Mouse (Mus musculus) macrophage (primary cell): ENCODE measurements around the gene Gm7544. TPM values are rescaled to one million over a fixed set of nuclear protein-coding genes. Genes with fewer than 3 reads are reported as not detected.
"Not testable (repeated sequence)": the region's sequence is repeated elsewhere in the genome, so short reads cannot be mapped to it uniquely, and the experiment has no call there.

Experiments
- H3K27ac ChIP-seq: fragments of 350-480 bp; formaldehyde crosslinking; 2 replicates; pipeline ENCODE4 v1.9.0; 2021
- H3K36me3 ChIP-seq: fragments of 350-480 bp; formaldehyde crosslinking; 2 replicates; pipeline ENCODE4 v1.9.0; 2021; ENCODE audit errors: inconsistent target
- H3K4me3 ChIP-seq: fragments of 350-480 bp; formaldehyde crosslinking; 2 replicates; pipeline ENCODE4 v1.9.0; 2021; ENCODE audit errors: inconsistent target
- H3K79me2 ChIP-seq: fragments of 350-480 bp; formaldehyde crosslinking; 2 replicates; pipeline ENCODE4 v1.9.0; 2021; ENCODE audit errors: inconsistent target
- WGBS: methylation state at CpG from one replicate; pipeline ENCODE4 v1.1.7; 2026; ENCODE audit warnings: inconsistent platforms; ENCODE audit not compliant: missing documents; 5-methylcytosine and 5-hydroxymethylcytosine counted together
- polyA plus RNA-seq: library from polyadenylated mRNA; stranded (reverse); fragments of 250-400 nt; gene quantifications from 3 replicates; pipeline ENCODE4 v1.2.4, GENCODE M21; 2018; ENCODE audit warnings: inconsistent platforms

Gene Gm7544
- polyA plus RNA-seq, 1 experiment from 2014 or later: not detected

- H3K4me3 ChIP-seq: no peak within 1 kb of the TSS
- 86% methylated on average over 7 of the region's 11 CpGs for WGBS
- H3K79me2 ChIP-seq: no peaks in the 10 kb centered on the region
- no peak within 1 kb of the TSS for H3K27ac ChIP-seq
- H3K36me3 ChIP-seq: no peaks in the 10 kb centered on the region
These were observed 4.1 kb upstream of the Gm7544 start, which contains the start of gene Gm47955 for GRCm38 (mm10) chr1:82959870-82960385. Gene Gm47955 (plus strand): TSS chr1:82960286.

GRCm38 (mm10) chr1:82948601-82949000 lies 7.2 kb downstream of the Gm7544 start:
- H3K79me2 ChIP-seq: no peaks in the 10 kb centered on the region
- H3K27ac ChIP-seq: no peak overlapping the region
- H3K4me3 ChIP-seq: no peak overlapping the region
- 93% methylated on average over 2 of the region's 2 CpGs for whole genome bisulfite sequencing
- H3K36me3 ChIP-seq: no peaks in the 10 kb centered on the region

GRCm38 (mm10) chr1:82946029-82946428 lies 9.8 kb downstream of the Gm7544 start:
- WGBS: no CpG with 5 or more reads among the region's 2 CpGs
- H3K79me2 ChIP-seq, H3K27ac ChIP-seq, H3K36me3 ChIP-seq, H3K4me3 ChIP-seq: not testable (repeated sequence)

GRCm38 (mm10) chr1:82943295-82943694 lies 12.5 kb downstream of the Gm7544 start, which contains the start of gene A030003K21Rik:
Gene A030003K21Rik (minus strand): TSS chr1:82943388.
- H3K36me3 ChIP-seq, H3K27ac ChIP-seq, H3K79me2 ChIP-seq, H3K4me3 ChIP-seq: not testable (repeated sequence)
- no CpG with 5 or more reads among the region's 6 CpGs for WGBS

GRCm38 (mm10) chr1:82942505-82942904 lies 13.3 kb downstream of the Gm7544 start:
- H3K27ac ChIP-seq, H3K36me3 ChIP-seq, H3K4me3 ChIP-seq, H3K79me2 ChIP-seq: not testable (repeated sequence)
- 63% methylated on average over 1 of the region's 2 CpGs for WGBS

GRCm38 (mm10) chr1:82938666-82939065 lies 17.1 kb downstream of the Gm7544 start:
- H3K27ac ChIP-seq: no peak overlapping the region
- no peaks in the 10 kb centered on the region for H3K36me3 ChIP-seq
- WGBS: 94% methylated on average over 5 of the region's 5 CpGs
- no peaks in the 10 kb centered on the region for H3K79me2 ChIP-seq
- H3K4me3 ChIP-seq: no peak overlapping the region

- H3K36me3 ChIP-seq, H3K79me2 ChIP-seq, H3K4me3 ChIP-seq, H3K27ac ChIP-seq: not testable (repeated sequence)
- WGBS: no CpG with 5 or more reads among the region's 6 CpGs
These were observed 24.5 kb downstream of the Gm7544 start, which contains the start of gene Gm6217 for GRCm38 (mm10) chr1:82931326-82931725. Gene Gm6217 (minus strand): TSS chr1:82931399.

- not testable (repeated sequence) for H3K4me3 ChIP-seq, H3K27ac ChIP-seq, H3K79me2 ChIP-seq, H3K36me3 ChIP-seq
- 83% methylated on average over 1 of the region's 3 CpGs for WGBS
These were observed 25.3 kb downstream of the Gm7544 start for GRCm38 (mm10) chr1:82930558-82930957.

GRCm38 (mm10) chr1:82924650-82925049 lies 31.2 kb downstream of the Gm7544 start, which contains the start of gene A030014E15Rik:
Gene A030014E15Rik (plus strand): TSS chr1:82924917.
- Histone ChIP-seq H3K79me2 (no peaks in the 10 kb centered on the region), H3K4me3 (no peak within 1 kb of the TSS), H3K27ac (no peak within 1 kb of the TSS), H3K36me3 (no peaks in the 10 kb centered on the region)
- 38% methylated on average over 2 of the region's 6 CpGs for WGBS

- not testable (repeated sequence) for H3K79me2 ChIP-seq, H3K4me3 ChIP-seq, H3K36me3 ChIP-seq, H3K27ac ChIP-seq
- 66% methylated on average over 5 of the region's 5 CpGs for WGBS
These were observed 42.4 kb downstream of the Gm7544 start for GRCm38 (mm10) chr1:82913434-82913833.

GRCm38 (mm10) chr1:82913025-82913424 lies 42.8 kb downstream of the Gm7544 start, which contains the start of gene A030005L19Rik:
Gene A030005L19Rik (plus strand): TSS chr1:82913325.
- Histone ChIP-seq H3K79me2 (no peaks in the 10 kb centered on the region), H3K4me3 (no peak within 1 kb of the TSS), H3K27ac (no peak within 1 kb of the TSS), H3K36me3 (no peaks in the 10 kb centered on the region)
- 89% methylated on average over 3 of the region's 3 CpGs for WGBS

GRCm38 (mm10) chr1:82905886-82906285 lies 49.9 kb downstream of the Gm7544 start:
- Histone ChIP-seq H3K36me3 (peaks cover 11% of the 10 kb centered on the region; the same call in 1 of the 2 replicates), H3K4me3 (no peak overlapping the region), H3K27ac (no peak overlapping the region), H3K79me2 (no peaks in the 10 kb centered on the region)
- WGBS: 97% methylated on average over 3 of the region's 3 CpGs

Other genes starting within 250 kb of the Gm7544 start
- gene Mff, start 231.1 kb downstream of the Gm7544 start, polyA plus RNA-seq: 102 to 118 TPM (median 104 TPM) in 3 replicates
- not detected in 3 replicates for gene Tm4sf20, start 187.6 kb downstream of the Gm7544 start, polyA plus RNA-seq
- gene Gm47791, start 184.8 kb downstream of the Gm7544 start, polyA plus RNA-seq: not detected in 3 replicates
- 27.2 to 65.1 TPM (median 30.0 TPM) in 3 replicates for gene Agfg1, start 116.5 kb downstream of the Gm7544 start, polyA plus RNA-seq
- not detected in 3 replicates for gene A030005L19Rik, start 42.7 kb downstream of the Gm7544 start, polyA plus RNA-seq
- not detected in 3 replicates for gene A030014E15Rik, start 31.1 kb downstream of the Gm7544 start, polyA plus RNA-seq
- not detected in 3 replicates for gene Gm6217, start 24.6 kb downstream of the Gm7544 start, polyA plus RNA-seq
- gene A030003K21Rik, start 12.6 kb downstream of the Gm7544 start, polyA plus RNA-seq: not detected in 3 replicates
- gene Gm47955, start 4.3 kb upstream of the Gm7544 start, polyA plus RNA-seq: not detected in 3 replicates
- not detected in 3 replicates for gene Gm47959, start 44.5 kb upstream of the Gm7544 start, polyA plus RNA-seq
- not detected in 3 replicates for gene Slc19a3, start 82.4 kb upstream of the Gm7544 start, polyA plus RNA-seq
- not detected in 3 replicates for gene Krtap28-10, start 86.5 kb upstream of the Gm7544 start, polyA plus RNA-seq
- gene Gm47969, start 88.9 kb upstream of the Gm7544 start, polyA plus RNA-seq: not detected in 3 replicates
- gene A030005K14Rik, start 103.4 kb upstream of the Gm7544 start, polyA plus RNA-seq: not detected in 3 replicates
- gene Krtap28-13, start 104.9 kb upstream of the Gm7544 start, polyA plus RNA-seq: not detected in 3 replicates
- gene Ccl20, start 160.8 kb upstream of the Gm7544 start, polyA plus RNA-seq: not detected in 3 replicates
- gene Daw1, start 203.7 kb upstream of the Gm7544 start, polyA plus RNA-seq: not detected in 3 replicates